Mouse (Mus musculus) midbrain, embryonic 11.5 days (tissue): Measurements from ENCODE around the gene Prkci. TPM values are rescaled to one million over a fixed set of nuclear protein-coding genes. Genes with fewer than 3 reads are reported as not detected.

Experiments
- ATAC-seq: fragments of 200-750 bp; cut with Nextera tagmentation; 2 replicates; pipeline ENCODE4 v1.8.0; 2017; ENCODE audit warnings: moderate TSS enrichment, moderate library complexity; ENCODE audit not compliant: low FRiP score
- DNase-seq: peaks from one replicate; pipeline ENCODE4 v3.0.0; 2015; ENCODE audit warnings: low spot score; ENCODE audit errors: missing footprints
- H3K27ac ChIP-seq: fragments of 300-500 bp; sonication (generic); 2 replicates; pipeline ENCODE4 v1.5.1; 2014; ENCODE audit warnings: low read depth, low read length
- H3K27me3 ChIP-seq: fragments of 300-500 bp; sonication (generic); 2 replicates; pipeline ENCODE4 v1.6.1; 2014; ENCODE audit warnings: mild to moderate bottlenecking, low read length, moderate library complexity, mixed read lengths; ENCODE audit not compliant: control insufficient read depth, insufficient read depth
- H3K36me3 ChIP-seq: fragments of 300-500 bp; sonication (generic); 2 replicates; pipeline ENCODE4 v1.6.1; 2014; ENCODE audit warnings: mild to moderate bottlenecking, low read length, moderate library complexity, mixed read lengths; ENCODE audit not compliant: control insufficient read depth, insufficient read depth
- H3K4me1 ChIP-seq: fragments of 300-500 bp; sonication (generic); 2 replicates; pipeline ENCODE4 v1.6.1; 2014; ENCODE audit warnings: low read length; ENCODE audit not compliant: control insufficient read depth, insufficient read depth
- H3K4me2 ChIP-seq: fragments of 300-500 bp; sonication (generic); 2 replicates; pipeline ENCODE4 v1.6.1; 2014; ENCODE audit warnings: mild to moderate bottlenecking, moderate library complexity
- H3K4me3 ChIP-seq: fragments of 300-500 bp; sonication (generic); 2 replicates; pipeline ENCODE4 v1.5.1; 2014; ENCODE audit warnings: low read depth, low read length
- H3K9ac ChIP-seq: fragments of 300-500 bp; sonication (generic); 2 replicates; pipeline ENCODE4 v1.6.1; 2014; ENCODE audit warnings: low read length
- H3K9me3 ChIP-seq: fragments of 300-500 bp; sonication (generic); 2 replicates; pipeline ENCODE4 v1.6.1; 2016; ENCODE audit warnings: low read length; ENCODE audit not compliant: control insufficient read depth
- WGBS: fragments of 180-500 bp; shearing (Covaris S2); extraction: QIAGEN DNeasy Blood & Tissue Kit; methylation state at CpG from one replicate; pipeline ENCODE4 v1.1.7; 2014; 5-methylcytosine and 5-hydroxymethylcytosine counted together
- polyA plus RNA-seq: library from polyadenylated mRNA; unstranded; fragments of >200 nt; fragmentation: Nextera tagmentation; extraction: Ambion mirVana; gene quantifications from 2 replicates; pipeline ENCODE4 v1.2.1, GENCODE M21; 2014

The Prkci gene
- polyA plus RNA-seq, 1 experiment from 2014 or later: 37.9 TPM

DNA sequence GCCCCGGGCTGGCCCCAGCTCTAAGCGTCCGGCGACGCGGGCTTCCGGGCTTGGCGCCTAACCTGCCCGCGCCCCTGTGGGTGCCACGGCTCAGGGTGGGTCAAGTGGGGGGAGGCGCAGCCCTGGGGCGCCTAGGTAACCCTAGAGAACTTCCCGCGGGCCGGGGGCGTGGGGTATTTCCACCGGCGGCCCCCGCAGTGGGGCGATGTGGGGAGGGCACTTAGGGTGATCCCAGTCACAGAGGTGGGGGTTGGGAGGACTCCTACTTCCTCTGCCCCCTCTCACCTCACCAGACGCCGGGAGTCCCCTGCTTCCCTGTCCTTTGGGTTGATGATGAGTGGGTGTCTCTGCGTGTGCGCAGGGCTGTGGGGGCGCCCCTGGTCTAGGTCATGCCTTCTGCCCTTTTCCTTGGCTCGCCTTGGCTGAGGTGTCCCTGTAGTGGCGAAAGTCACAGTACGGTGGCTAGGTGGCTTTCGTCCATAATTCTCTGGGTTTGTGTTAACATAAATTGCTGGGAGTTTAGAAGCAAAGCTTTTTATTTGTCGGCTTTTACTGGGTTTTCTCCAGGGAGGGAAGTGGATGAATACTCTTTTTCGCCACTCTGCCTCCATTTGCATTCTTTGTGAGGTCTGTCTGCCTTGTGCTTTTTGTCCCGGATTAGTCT lies 100.1 kb downstream of the Prkci start:
- Histone ChIP-seq H3K9me3 (no peaks in the 10 kb centered on the region), H3K27me3 (no peaks in the 10 kb centered on the region), H3K4me2 (peak overlapping the region; percentile 63), H3K36me3 (no peaks in the 10 kb centered on the region), H3K4me3 (peak overlapping the region; percentile 98), H3K27ac (peak overlapping the region; percentile 99), H3K9ac (peak overlapping the region; percentile 96), H3K4me1 (peaks cover 32% of the 10 kb centered on the region)
- DNase-seq (peak; percentile 97), ATAC-seq (peak; percentile 6)
- under 1% methylated on average over 32 of the region's 33 CpGs for WGBS

DNA sequence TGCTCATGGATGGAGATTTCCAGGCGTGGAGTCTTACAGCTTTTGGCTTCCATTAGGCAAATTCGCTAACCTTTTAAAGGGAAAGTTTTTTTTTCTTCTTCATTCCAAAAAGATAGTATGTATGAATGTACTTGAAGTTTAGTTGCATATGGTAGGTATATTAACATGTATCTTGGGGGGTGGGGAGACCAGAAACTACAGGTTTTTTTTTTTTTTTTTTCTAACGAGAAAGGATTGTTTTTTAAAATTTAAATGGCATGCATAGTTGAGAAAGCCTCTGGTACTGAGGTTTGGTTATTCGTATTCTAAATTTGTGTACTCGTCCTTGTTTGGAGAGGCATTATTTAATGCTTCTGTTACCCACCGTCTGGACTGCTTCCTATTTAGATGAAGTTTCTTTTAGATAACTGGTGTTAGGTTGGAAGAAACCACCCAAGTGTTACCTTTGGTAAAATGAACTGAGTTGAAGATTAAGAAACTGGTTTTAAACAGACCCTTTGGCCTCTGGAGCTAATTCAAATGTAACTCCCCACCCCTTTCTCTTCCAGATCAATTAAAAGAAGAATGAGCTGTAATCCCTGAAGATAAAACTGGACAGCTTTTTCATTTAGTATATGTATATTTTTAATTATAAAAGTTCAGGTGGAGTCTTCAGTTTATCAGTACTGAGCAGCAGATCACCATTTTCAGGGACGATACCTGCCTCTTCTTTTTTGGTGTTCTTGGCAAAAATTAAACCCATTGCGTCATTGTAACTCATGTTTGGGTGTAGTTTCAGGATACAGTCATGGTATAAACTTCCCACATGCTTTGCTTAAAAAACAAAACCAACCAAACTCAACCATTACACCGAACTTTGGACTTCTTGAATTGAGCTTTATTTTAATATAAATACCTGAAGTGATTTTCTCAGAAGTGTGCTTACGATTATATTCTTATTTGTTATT lies 100.9 kb downstream of the Prkci start:
- peak overlapping the region; percentile 63 for H3K4me2 ChIP-seq
- peaks cover 38% of the 10 kb centered on the region for H3K4me1 ChIP-seq

DNA sequence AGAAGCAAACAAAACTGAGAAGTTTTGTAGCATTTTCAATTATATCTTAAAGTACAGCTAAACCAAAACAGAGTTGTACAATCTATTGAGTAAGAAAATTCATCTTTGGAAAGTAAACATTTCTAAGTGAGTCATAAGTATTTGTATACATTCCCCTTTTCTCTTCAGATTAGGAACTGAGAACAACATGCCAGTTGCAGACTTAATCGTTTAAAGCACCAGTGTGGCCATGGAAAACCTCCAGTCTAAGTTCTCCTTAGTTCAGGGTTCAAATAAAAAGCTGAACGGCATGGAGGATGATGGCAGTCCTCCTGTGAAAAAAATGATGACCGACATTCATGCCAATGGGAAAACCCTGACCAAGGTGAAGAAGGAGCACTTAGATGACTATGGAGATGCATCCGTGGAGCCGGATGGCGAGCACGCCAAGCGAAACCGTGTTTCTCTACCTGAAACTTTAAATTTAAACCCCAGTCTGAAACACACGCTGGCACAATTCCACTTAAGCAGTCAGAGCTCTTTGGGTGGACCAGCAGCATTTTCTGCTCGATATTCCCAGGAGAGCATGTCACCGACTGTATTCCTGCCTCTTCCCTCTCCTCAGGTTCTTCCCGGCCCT lies 101.7 kb downstream of the Prkci start:
- peak overlapping the region; percentile 35 for H3K4me2 ChIP-seq
- H3K27me3 ChIP-seq: no peaks in the 10 kb centered on the region
- no peaks in the 10 kb centered on the region for H3K9me3 ChIP-seq
- peaks cover 45% of the 10 kb centered on the region for H3K4me1 ChIP-seq
- DNase-seq (no peak), ATAC-seq (no peak)
- no peaks in the 10 kb centered on the region for H3K36me3 ChIP-seq
- WGBS: 88% methylated on average over 13 of the region's 13 CpGs
- H3K4me3 ChIP-seq: peak overlapping the region; percentile 6; the same call in 1 of the 2 replicates
- no peak overlapping the region for H3K27ac ChIP-seq
- H3K9ac ChIP-seq: no peak overlapping the region

More for the DNA sequence above, 100.9 kb downstream of the Prkci start:
- no peaks in the 10 kb centered on the region for H3K9me3 ChIP-seq
- peak overlapping the region; percentile 99 for H3K27ac ChIP-seq
- ATAC-seq (no peak), DNase-seq (no peak)
- no peaks in the 10 kb centered on the region for H3K36me3 ChIP-seq
- H3K4me3 ChIP-seq: peak overlapping the region; percentile 98
- no peaks in the 10 kb centered on the region for H3K27me3 ChIP-seq
- peak overlapping the region; percentile 96 for H3K9ac ChIP-seq
- 41% methylated on average over 10 of the region's 10 CpGs for WGBS

DNA sequence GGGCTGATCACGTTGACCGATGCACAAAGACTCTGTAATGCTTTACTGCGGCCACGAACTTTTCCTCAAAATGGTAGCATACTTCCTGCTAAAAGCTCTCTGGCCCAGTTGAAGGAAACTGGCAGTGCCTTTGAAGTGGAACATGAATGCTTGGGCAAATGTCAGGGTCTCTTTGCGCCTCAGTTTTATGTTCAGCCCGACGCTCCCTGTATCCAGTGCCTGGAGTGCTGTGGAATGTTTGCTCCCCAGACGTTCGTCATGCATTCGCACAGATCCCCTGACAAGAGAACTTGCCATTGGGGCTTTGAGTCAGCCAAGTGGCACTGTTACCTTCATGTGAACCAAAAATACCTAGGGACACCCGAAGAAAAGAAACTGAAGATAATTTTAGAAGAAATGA lies 102.4 kb downstream of the Prkci start:
- Histone ChIP-seq H3K27ac (no peak overlapping the region), H3K4me1 (peaks cover 45% of the 10 kb centered on the region), H3K4me2 (peak overlapping the region; percentile 35), H3K27me3 (no peaks in the 10 kb centered on the region), H3K4me3 (peak overlapping the region; percentile 2; the same call in 1 of the 2 replicates), H3K9ac (no peak overlapping the region), H3K9me3 (no peaks in the 10 kb centered on the region), H3K36me3 (no peaks in the 10 kb centered on the region)
- DNase-seq: no peak
- 71% methylated on average over 11 of the region's 11 CpGs for WGBS
- ATAC-seq: no peak

DNA sequence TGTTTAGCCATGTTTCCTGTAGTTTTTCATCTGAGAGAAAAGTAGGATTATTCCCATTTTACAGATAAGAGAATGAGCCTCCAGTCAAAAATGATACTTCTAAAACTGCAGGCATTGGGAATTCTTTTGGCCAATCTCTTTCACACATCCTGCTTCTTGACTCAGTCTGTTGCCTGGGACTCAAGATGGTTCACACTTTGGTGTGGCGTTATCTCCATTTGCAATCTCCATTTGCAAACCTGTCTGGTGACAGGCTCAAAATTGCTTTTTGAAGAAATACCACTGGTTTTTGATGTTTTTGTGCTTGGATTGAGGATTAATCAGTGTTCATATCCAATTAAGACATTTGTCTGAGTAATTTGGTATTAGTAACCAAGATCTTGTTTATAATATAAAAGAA lies 103.0 kb downstream of the Prkci start:
- Histone ChIP-seq H3K9me3 (no peaks in the 10 kb centered on the region), H3K9ac (no peak overlapping the region), H3K27me3 (no peaks in the 10 kb centered on the region), H3K27ac (no peak overlapping the region), H3K4me1 (peaks cover 42% of the 10 kb centered on the region), H3K4me3 (peak overlapping the region; percentile 2; the same call in 1 of the 2 replicates), H3K36me3 (no peaks in the 10 kb centered on the region), H3K4me2 (peak overlapping the region; percentile 29)
- ATAC-seq: no peak
- no peak for DNase-seq
- 93% methylated on average over 1 of the region's 1 CpGs for WGBS

DNA sequence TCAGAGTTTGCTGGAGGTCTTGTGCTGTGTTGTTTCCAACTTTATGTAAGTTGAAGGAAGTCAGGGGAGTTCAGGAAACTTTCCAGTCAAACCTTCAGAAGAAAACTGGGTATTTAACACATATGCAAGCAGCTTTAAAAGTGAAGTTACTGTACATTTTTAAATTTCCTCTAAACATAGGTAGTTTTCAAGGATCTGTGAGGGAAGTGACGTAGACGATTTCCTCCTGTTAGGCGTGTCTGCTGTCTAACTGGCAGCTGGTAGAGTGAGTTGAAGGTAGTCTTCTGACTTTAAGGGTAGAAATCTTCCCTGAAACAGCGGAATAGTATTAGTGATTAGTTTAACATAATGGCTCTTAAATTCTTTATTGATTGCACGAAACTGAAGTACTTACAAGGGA lies 104.5 kb downstream of the Prkci start:
- Histone ChIP-seq H3K27me3 (no peaks in the 10 kb centered on the region), H3K4me1 (peaks cover 44% of the 10 kb centered on the region), H3K9me3 (no peaks in the 10 kb centered on the region), H3K4me3 (peak overlapping the region; percentile 20; the same call in 1 of the 2 replicates), H3K9ac (no peak overlapping the region), H3K4me2 (peak overlapping the region; percentile 38), H3K27ac (no peak overlapping the region), H3K36me3 (no peaks in the 10 kb centered on the region)
- ATAC-seq: no peak
- no peak for DNase-seq
- 87% methylated on average over 5 of the region's 5 CpGs for WGBS

DNA sequence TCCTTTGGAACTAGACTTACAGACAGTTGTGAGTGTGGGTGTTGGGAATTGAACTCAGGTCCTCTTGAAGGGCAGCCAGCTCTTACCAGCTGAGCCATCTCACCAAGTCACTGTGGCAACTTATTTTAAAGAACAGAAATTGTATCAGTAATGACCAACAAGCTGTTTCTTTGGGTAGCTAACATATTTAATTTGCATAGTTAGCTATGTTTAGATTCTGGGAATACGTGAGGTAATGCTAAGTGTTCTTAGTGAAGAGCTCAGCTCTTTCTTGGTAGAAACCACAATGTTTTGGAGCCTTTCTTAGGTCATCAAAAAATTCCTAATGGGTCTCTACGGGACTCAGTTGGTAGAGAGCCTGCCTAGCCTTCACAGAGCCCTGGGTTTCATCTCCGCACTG lies 105.3 kb downstream of the Prkci start:
- H3K4me3 ChIP-seq: no peak overlapping the region
- ATAC-seq (no peak), DNase-seq (no peak)
- 93% methylated on average over 3 of the region's 3 CpGs for WGBS
- no peak overlapping the region; the same call in 1 of the 2 replicates for H3K4me2 ChIP-seq
- no peak overlapping the region for H3K9ac ChIP-seq
- no peaks in the 10 kb centered on the region for H3K9me3 ChIP-seq
- peaks cover 44% of the 10 kb centered on the region for H3K4me1 ChIP-seq
- H3K36me3 ChIP-seq: no peaks in the 10 kb centered on the region
- H3K27me3 ChIP-seq: no peaks in the 10 kb centered on the region
- no peak overlapping the region for H3K27ac ChIP-seq
